Mouse (Mus musculus) hindbrain, postnatal 0 days (tissue): ENCODE results near the gene Pisd. TPM values are rescaled to one million over a fixed set of nuclear protein-coding genes. Genes with fewer than 3 reads are reported as not detected.

Experiments used
- ATAC-seq: fragments of 200-750 bp; cut with Nextera tagmentation; 2 replicates; pipeline ENCODE4 v1.8.0; 2017; ENCODE audit warnings: mild to moderate bottlenecking, moderate TSS enrichment, moderate library complexity
- DNase-seq: peaks from one replicate; pipeline ENCODE4 v3.0.0-alpha.2; 2015; ENCODE audit warnings: low spot score
- H3K27ac ChIP-seq: fragments of 300-500 bp; sonication (generic); 2 replicates; pipeline ENCODE4 v1.5.1; 2014; ENCODE audit warnings: mild to moderate bottlenecking
- H3K27me3 ChIP-seq: fragments of 300-500 bp; sonication (generic); 2 replicates; pipeline ENCODE4 v1.6.1; 2014; ENCODE audit warnings: low read length, mixed read lengths; ENCODE audit not compliant: insufficient read depth
- H3K36me3 ChIP-seq: fragments of 300-500 bp; sonication (generic); 2 replicates; pipeline ENCODE4 v1.6.1; 2014; ENCODE audit warnings: low read length, mixed read lengths; ENCODE audit not compliant: insufficient read depth
- H3K4me1 ChIP-seq: fragments of 300-500 bp; sonication (generic); 2 replicates; pipeline ENCODE4 v1.6.1; 2014; ENCODE audit warnings: antibody characterized with exemption, low read length, mixed read lengths; ENCODE audit not compliant: insufficient read depth
- H3K4me2 ChIP-seq: fragments of 300-500 bp; sonication (generic); 2 replicates; pipeline ENCODE4 v1.6.1; 2014; ENCODE audit warnings: low read depth, mild to moderate bottlenecking, low read length, moderate library complexity, mixed read lengths
- H3K4me3 ChIP-seq: fragments of 300-500 bp; sonication (generic); 2 replicates; pipeline ENCODE4 v1.5.1; 2014; ENCODE audit warnings: low read length
- H3K9ac ChIP-seq: fragments of 300-500 bp; sonication (generic); replicated peaks from 2 replicates; pipeline ENCODE4 v1.6.1; 2014; ENCODE audit warnings: mild to moderate bottlenecking, low read length, moderate library complexity, mixed read lengths
- H3K9me3 ChIP-seq: fragments of 300-500 bp; sonication (generic); 2 replicates; pipeline ENCODE4 v1.6.1; 2016; ENCODE audit warnings: low read length, mixed read lengths
- CTCF ChIP-seq: IDR thresholded peaks from 2 replicates; pipeline ENCODE4 v1.5.1; 2016; ENCODE audit warnings: antibody characterized with exemption, control low read depth, low read depth
- WGBS: fragments of 180-500 bp; shearing (Covaris S2); extraction: QIAGEN DNeasy Blood & Tissue Kit; methylation state at CpG from one replicate; pipeline ENCODE4 v1.1.7; 2014; 5-methylcytosine and 5-hydroxymethylcytosine counted together
- polyA plus RNA-seq: library from polyadenylated mRNA; unstranded; fragments of >200 nt; fragmentation: Nextera tagmentation; extraction: Ambion mirVana; gene quantifications from 2 replicates; pipeline ENCODE4 v1.2.1, GENCODE M21; 2015
- total RNA-seq: library from RNA; depleted of rRNA; stranded (reverse); fragments of >200 nt; gene quantifications from 2 replicates; pipeline ENCODE4 v1.2.3, GENCODE M21; 2014; rRNA removed

Pisd gene
- total and polyA plus RNA-seq, 2 experiments from 2014 or later: 79.2 to 99.7 TPM

- DNase-seq: no peak
- Histone ChIP-seq H3K9ac (no peak overlapping the region), H3K27me3 (no peaks in the 10 kb centered on the region), H3K4me1 (no peaks in the 10 kb centered on the region), H3K4me2 (no peak overlapping the region), H3K4me3 (no peak overlapping the region), H3K9me3 (no peaks in the 10 kb centered on the region), H3K36me3 (no peaks in the 10 kb centered on the region), H3K27ac (no peak overlapping the region)
- 82% methylated on average over 2 of the region's 2 CpGs for WGBS
- no peak for TF ChIP-seq CTCF
- no peak for ATAC-seq
Observed at GRCm38 (mm10) chr5:32706226-32706780, 79.1 kb downstream of the Pisd start.

- DNase-seq: no peak
- TF ChIP-seq CTCF: no peak
- no peak overlapping the region for H3K4me2 ChIP-seq
- WGBS: 74% methylated on average over 5 of the region's 5 CpGs
- ATAC-seq: no peak
- H3K4me3 ChIP-seq: no peak overlapping the region
- H3K9ac ChIP-seq: no peak overlapping the region
- H3K4me1 ChIP-seq: no peaks in the 10 kb centered on the region
- H3K36me3 ChIP-seq: no peaks in the 10 kb centered on the region
- no peak overlapping the region for H3K27ac ChIP-seq
- no peaks in the 10 kb centered on the region for H3K9me3 ChIP-seq
- H3K27me3 ChIP-seq: no peaks in the 10 kb centered on the region
Observed at GRCm38 (mm10) chr5:32697208-32697867, 88.1 kb downstream of the Pisd start.

- TF ChIP-seq CTCF: no peak
- no peak overlapping the region for H3K4me3 ChIP-seq
- no peak for DNase-seq
- ATAC-seq: no peak
- H3K4me2 ChIP-seq: no peak overlapping the region
- no peaks in the 10 kb centered on the region for H3K4me1 ChIP-seq
- H3K9ac ChIP-seq: no peak overlapping the region
- no peaks in the 10 kb centered on the region for H3K36me3 ChIP-seq
- H3K27me3 ChIP-seq: no peaks in the 10 kb centered on the region
- H3K9me3 ChIP-seq: no peaks in the 10 kb centered on the region
- no peak overlapping the region for H3K27ac ChIP-seq
- WGBS: 67% methylated on average over 2 of the region's 2 CpGs
Observed at GRCm38 (mm10) chr5:32693411-32693810, 92.0 kb downstream of the Pisd start.

Other genes starting within 250 kb of the Pisd start
- 18.0 and 21.6 TPM in 2 replicates for gene Yes1, start 174.5 kb downstream of the Pisd start, total RNA-seq
- 15.1 and 17.5 TPM in 2 replicates for gene Yes1, start 174.5 kb downstream of the Pisd start, polyA plus RNA-seq
- gene Gm20671, start 41.5 kb upstream of the Pisd start, total RNA-seq: 2.3 and 5.6 TPM in 2 replicates
- not detected in 2 replicates for gene Gm20671, start 41.5 kb upstream of the Pisd start, polyA plus RNA-seq
- gene Prr14l, start 68.6 kb upstream of the Pisd start, total RNA-seq: 21.0 and 23.8 TPM in 2 replicates
- gene Prr14l, start 68.6 kb upstream of the Pisd start, polyA plus RNA-seq: 10.9 and 14.4 TPM in 2 replicates
- 35.7 and 40.0 TPM in 2 replicates for gene Depdc5, start 78.1 kb upstream of the Pisd start, total RNA-seq
- gene Depdc5, start 78.1 kb upstream of the Pisd start, polyA plus RNA-seq: 15.8 and 16.7 TPM in 2 replicates
- gene Ywhah, start 233.2 kb upstream of the Pisd start, total RNA-seq: 559 and 659 TPM in 2 replicates
- 935 and 978 TPM in 2 replicates for gene Ywhah, start 233.2 kb upstream of the Pisd start, polyA plus RNA-seq